Mouse (Mus musculus) midbrain, embryonic 13.5 days (tissue): ENCODE measurements around the gene Arid5a. TPM values are rescaled to one million over a fixed set of nuclear protein-coding genes. Genes with fewer than 3 reads are reported as not detected.

ENCODE experiments used
- ATAC-seq: fragments of 200-750 bp; cut with Nextera tagmentation; 2 replicates; pipeline ENCODE4 v1.8.0; 2017; ENCODE audit warnings: mild to moderate bottlenecking, moderate TSS enrichment, moderate library complexity
- H3K27ac ChIP-seq: fragments of 300-500 bp; sonication (generic); 2 replicates; pipeline ENCODE4 v1.5.1; 2015; ENCODE audit warnings: inconsistent platforms, mild to moderate bottlenecking, moderate library complexity
- H3K27me3 ChIP-seq: fragments of 300-500 bp; sonication (generic); 2 replicates; pipeline ENCODE4 v1.6.1; 2015; ENCODE audit warnings: mild to moderate bottlenecking, inconsistent platforms
- H3K36me3 ChIP-seq: fragments of 300-500 bp; sonication (generic); 2 replicates; pipeline ENCODE4 v1.6.1; 2015; ENCODE audit warnings: mild to moderate bottlenecking, inconsistent platforms
- H3K4me1 ChIP-seq: fragments of 300-500 bp; sonication (generic); replicated peaks from 2 replicates; pipeline ENCODE4 v1.6.1; 2015; ENCODE audit warnings: inconsistent platforms
- H3K4me2 ChIP-seq: fragments of 300-500 bp; sonication (generic); replicated peaks from 2 replicates; pipeline ENCODE4 v1.6.1; 2015; ENCODE audit warnings: moderate library complexity, mild to moderate bottlenecking, inconsistent platforms
- H3K4me3 ChIP-seq: fragments of 300-500 bp; sonication (generic); replicated peaks from 2 replicates; pipeline ENCODE4 v1.5.1; 2015; ENCODE audit warnings: mild to moderate bottlenecking, inconsistent platforms
- H3K9ac ChIP-seq: fragments of 300-500 bp; sonication (generic); replicated peaks from 2 replicates; pipeline ENCODE4 v1.6.1; 2015; ENCODE audit warnings: mild to moderate bottlenecking, inconsistent platforms
- H3K9me3 ChIP-seq: fragments of 300-500 bp; sonication (generic); 2 replicates; pipeline ENCODE4 v1.6.1; 2016; ENCODE audit warnings: mild to moderate bottlenecking, inconsistent platforms
- WGBS: fragments of 180-500 bp; shearing (Covaris S2); methylation state at CpG from one replicate; pipeline ENCODE4 v1.1.7; 2015; 5-methylcytosine and 5-hydroxymethylcytosine counted together
- polyA plus RNA-seq: library from polyadenylated mRNA; unstranded; fragments of >200 nt; fragmentation: Nextera tagmentation; extraction: Ambion mirVana; gene quantifications from 2 replicates; pipeline ENCODE4 v1.2.1, GENCODE M21; 2015

Arid5a gene
- polyA plus RNA-seq, 1 experiment from 2014 or later = 2.4 TPM

DNA sequence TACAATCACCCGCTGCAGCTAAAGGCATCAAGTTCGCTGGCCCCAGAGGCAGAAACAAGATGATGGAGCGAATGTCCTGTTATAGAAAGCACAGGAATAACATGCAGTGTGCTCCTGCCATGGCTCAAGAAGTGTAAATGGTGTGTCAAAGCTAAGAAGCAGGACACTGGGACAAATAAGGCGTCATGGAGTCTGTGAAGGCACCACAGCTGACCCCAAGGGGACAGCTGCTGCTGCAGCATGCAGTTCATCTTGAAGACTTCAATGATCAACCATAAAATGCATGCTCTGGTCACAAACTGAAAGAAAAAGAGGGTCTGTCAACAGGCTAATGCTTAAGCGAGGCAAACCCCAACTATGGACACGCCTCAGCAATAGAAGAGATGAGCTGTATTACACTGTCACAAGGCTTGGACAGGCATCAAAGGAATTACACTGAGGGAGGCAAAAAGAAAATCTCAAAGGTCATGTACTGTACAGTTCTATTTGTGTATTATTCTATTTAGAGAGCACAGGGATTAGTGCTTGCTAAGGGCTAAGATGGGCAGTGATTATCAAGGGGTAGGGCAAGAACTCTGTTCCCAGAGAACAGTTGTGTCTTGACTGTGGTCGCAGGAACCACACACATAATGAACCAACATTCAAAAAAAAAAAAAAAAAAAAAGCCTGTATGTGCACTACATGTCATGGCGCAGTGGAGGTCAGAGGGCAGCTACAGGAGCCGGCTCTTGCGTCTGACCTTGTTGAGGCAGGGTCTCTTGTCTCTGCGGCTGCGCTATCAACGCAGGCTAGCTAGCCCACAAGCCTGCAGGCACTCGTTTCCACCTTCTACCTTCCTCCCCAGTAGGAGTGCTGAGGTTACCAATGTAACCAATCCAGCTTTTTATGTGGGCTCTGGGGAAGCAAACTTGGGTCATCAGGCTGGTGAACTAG is 25.7 kb downstream of the Arid5a start:
- Histone ChIP-seq H3K9ac (no peak overlapping the region), H3K27ac (no peak overlapping the region), H3K4me2 (no peak overlapping the region), H3K27me3 (no peaks in the 10 kb centered on the region), H3K9me3 (no peaks in the 10 kb centered on the region), H3K4me1 (no peaks in the 10 kb centered on the region), H3K4me3 (no peak overlapping the region), H3K36me3 (peaks cover 57% of the 10 kb centered on the region)
- 89% methylated on average over 14 of the region's 14 CpGs for WGBS
- no peak for ATAC-seq

DNA sequence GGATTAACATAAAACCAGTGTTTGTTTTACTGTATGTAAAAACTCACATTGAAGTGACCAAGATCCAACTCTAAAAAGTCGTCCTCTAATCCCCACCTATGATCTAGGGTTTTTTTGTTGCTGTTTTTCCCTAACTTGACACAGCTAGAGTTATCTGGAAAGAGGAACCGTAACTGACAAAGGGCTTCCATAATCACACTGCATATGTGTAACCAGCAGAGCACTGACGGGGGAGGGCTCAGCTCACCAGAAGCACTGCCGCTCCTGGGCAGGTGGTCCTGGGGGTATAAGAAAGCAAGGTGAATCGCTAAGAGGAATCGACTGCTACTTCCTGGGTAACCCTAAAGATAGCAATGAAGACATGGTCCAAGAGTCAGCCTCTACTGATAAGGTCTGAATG is 35.0 kb downstream of the Arid5a start:
- H3K9ac ChIP-seq = no peak overlapping the region
- no peaks in the 10 kb centered on the region for H3K4me1 ChIP-seq
- no peak overlapping the region for H3K4me2 ChIP-seq
- H3K4me3 ChIP-seq = no peak overlapping the region
- WGBS = 95% methylated on average over 6 of the region's 6 CpGs
- peaks cover 98% of the 10 kb centered on the region for H3K36me3 ChIP-seq
- H3K27ac ChIP-seq = no peak overlapping the region
- no peaks in the 10 kb centered on the region for H3K9me3 ChIP-seq
- no peaks in the 10 kb centered on the region for H3K27me3 ChIP-seq
- ATAC-seq = no peak

- 90% methylated on average over 4 of the region's 4 CpGs for WGBS
- H3K9me3 ChIP-seq = no peaks in the 10 kb centered on the region
- H3K9ac ChIP-seq = no peak overlapping the region
- no peak overlapping the region for H3K27ac ChIP-seq
- H3K4me1 ChIP-seq = no peaks in the 10 kb centered on the region
- no peaks in the 10 kb centered on the region for H3K27me3 ChIP-seq
- H3K4me2 ChIP-seq = no peak overlapping the region
- no peak for ATAC-seq
- H3K36me3 ChIP-seq = peaks cover 94% of the 10 kb centered on the region
- H3K4me3 ChIP-seq = no peak overlapping the region
Measured at GRCm38 (mm10) chr1:36352351-36352750, 44.8 kb downstream of the Arid5a start.

DNA sequence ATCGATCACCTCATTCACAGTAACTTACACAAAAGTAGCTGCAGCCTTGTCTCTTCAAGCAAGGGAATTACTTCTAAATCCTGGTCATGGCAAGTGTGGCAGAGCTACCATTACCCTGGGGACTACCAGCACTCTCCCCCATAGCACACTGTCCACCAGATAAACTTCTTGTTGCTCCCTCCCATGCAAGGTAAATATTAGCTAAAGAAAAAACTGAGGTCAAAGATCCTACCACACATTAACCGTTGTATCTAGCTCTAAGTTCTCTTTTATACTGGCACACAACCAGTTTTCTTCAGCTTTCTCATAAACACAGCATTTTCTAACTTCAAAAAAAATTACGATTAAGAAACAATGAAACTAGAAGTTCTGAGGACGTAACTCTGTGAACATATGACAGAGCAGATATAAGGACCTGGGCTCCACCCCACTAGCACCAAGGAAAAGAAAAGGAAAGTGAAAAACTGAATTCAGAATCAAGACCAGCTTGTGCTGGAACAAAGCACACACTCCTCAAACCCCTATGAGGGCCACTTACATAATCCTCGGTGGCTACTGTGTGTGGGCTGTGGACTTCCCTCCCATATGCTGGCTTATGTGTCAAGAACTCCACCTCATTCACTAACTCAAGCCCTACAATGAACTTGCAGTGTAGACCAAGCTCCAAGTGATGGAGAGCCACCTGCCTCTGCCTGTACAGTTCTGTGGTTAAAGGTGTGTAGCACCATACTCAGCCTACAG is 49.6 kb downstream of the Arid5a start:
- no peaks in the 10 kb centered on the region for H3K4me1 ChIP-seq
- no peak overlapping the region for H3K9ac ChIP-seq
- no peaks in the 10 kb centered on the region for H3K27me3 ChIP-seq
- peaks cover 67% of the 10 kb centered on the region for H3K36me3 ChIP-seq
- no peak overlapping the region for H3K27ac ChIP-seq
- no peaks in the 10 kb centered on the region for H3K9me3 ChIP-seq
- no peak overlapping the region for H3K4me3 ChIP-seq
- H3K4me2 ChIP-seq = no peak overlapping the region
- ATAC-seq = no peak
- WGBS = 94% methylated on average over 5 of the region's 5 CpGs

GRCm38 (mm10) chr1:36367698-36368097 is 60.2 kb downstream of the Arid5a start:
- 58% methylated on average over 12 of the region's 12 CpGs for WGBS
- H3K9me3 ChIP-seq = no peaks in the 10 kb centered on the region
- H3K36me3 ChIP-seq = peaks cover 24% of the 10 kb centered on the region
- H3K4me2 ChIP-seq = peak overlapping the region; percentile 73
- ATAC-seq = no peak
- no peaks in the 10 kb centered on the region for H3K27me3 ChIP-seq
- H3K9ac ChIP-seq = peak overlapping the region; percentile 90; the same call in 1 of the 2 replicates
- H3K27ac ChIP-seq = no peak overlapping the region
- peak overlapping the region; percentile 79 for H3K4me3 ChIP-seq
- peaks cover 17% of the 10 kb centered on the region for H3K4me1 ChIP-seq

- peaks cover 20% of the 10 kb centered on the region for H3K36me3 ChIP-seq
- peak overlapping the region; percentile 68; the same call in 1 of the 2 replicates for H3K27ac ChIP-seq
- peak overlapping the region; percentile 73 for H3K4me2 ChIP-seq
- peaks cover 17% of the 10 kb centered on the region for H3K4me1 ChIP-seq
- no peaks in the 10 kb centered on the region for H3K27me3 ChIP-seq
- peak overlapping the region; percentile 90 for H3K9ac ChIP-seq
- H3K9me3 ChIP-seq = no peaks in the 10 kb centered on the region
- WGBS = 5% methylated on average over 55 of the region's 55 CpGs
- peak overlapping the region; percentile 79 for H3K4me3 ChIP-seq
- peak; percentile 91 for ATAC-seq
Measured at GRCm38 (mm10) chr1:36368112-36368968, 60.8 kb downstream of the Arid5a start.

DNA sequence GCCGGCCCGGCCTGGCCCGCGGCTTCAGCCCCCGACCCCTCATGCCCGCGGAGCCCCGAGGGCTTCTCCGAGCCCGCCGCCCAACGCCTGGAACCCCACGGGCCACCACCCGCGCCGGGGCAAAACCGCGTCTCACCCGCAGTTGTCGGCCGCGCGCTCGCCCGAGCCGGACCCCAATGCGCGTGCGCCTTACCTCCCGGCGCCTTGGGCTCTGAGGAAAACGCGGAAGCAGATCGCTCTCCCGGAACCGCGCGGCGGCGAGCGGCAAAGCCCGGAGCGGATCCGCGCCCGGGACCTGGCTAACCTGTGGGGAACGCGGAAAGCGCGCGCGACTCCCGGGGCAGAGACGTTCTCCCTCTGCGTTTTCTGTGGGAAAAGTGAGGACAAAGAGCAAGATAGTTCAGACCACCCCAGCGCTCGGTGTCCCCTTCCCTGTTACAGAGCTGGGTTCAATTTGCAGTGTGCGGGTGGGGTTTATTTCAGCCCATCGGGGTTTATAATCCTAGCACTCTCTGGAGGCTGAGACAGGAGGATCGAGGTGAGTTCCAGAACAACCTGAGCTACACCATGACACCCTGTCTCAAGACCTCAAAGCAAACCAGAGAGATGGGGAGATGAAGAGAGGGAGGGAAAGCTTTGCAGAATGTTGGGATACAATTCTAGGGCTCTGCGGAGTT is 61.6 kb downstream of the Arid5a start, which contains the start of gene Kansl3:
TSS of gene Kansl3 (minus strand) at position 213 of the 677 bp plus-strand sequence.
- Histone ChIP-seq H3K4me3 (peak within 1 kb of the TSS; percentile 79), H3K4me2 (peak within 1 kb of the TSS; percentile 73), H3K27me3 (no peaks in the 10 kb centered on the region), H3K4me1 (peaks cover 17% of the 10 kb centered on the region), H3K9ac (peak within 1 kb of the TSS; percentile 90), H3K9me3 (no peaks in the 10 kb centered on the region), H3K36me3 (peaks cover 13% of the 10 kb centered on the region), H3K27ac (peak within 1 kb of the TSS; percentile 68; the same call in 1 of the 2 replicates)
- peak; percentile 83 for ATAC-seq
- WGBS = 3% methylated on average over 61 of the region's 61 CpGs

DNA sequence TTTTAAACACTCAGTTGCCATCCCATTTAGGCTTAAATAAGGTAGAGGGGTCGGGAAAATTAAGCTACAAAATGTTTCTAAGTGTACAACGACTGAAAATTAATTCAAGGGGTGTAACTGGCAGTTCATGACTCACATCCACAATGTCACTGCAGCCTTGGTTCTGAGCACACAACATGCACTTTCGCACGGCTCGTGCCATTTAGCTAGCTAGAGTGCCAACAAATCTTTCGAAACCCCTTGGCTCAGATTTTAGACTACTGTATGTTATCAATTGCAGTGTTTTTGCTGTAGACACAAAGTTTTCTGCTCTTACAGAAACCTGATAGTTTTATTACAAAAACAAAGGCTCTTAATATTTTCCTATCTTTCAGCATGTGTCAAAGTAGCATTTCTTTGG is 63.4 kb downstream of the Arid5a start:
- H3K36me3 ChIP-seq = peaks cover 2% of the 10 kb centered on the region; the same call in 1 of the 2 replicates

DNA sequence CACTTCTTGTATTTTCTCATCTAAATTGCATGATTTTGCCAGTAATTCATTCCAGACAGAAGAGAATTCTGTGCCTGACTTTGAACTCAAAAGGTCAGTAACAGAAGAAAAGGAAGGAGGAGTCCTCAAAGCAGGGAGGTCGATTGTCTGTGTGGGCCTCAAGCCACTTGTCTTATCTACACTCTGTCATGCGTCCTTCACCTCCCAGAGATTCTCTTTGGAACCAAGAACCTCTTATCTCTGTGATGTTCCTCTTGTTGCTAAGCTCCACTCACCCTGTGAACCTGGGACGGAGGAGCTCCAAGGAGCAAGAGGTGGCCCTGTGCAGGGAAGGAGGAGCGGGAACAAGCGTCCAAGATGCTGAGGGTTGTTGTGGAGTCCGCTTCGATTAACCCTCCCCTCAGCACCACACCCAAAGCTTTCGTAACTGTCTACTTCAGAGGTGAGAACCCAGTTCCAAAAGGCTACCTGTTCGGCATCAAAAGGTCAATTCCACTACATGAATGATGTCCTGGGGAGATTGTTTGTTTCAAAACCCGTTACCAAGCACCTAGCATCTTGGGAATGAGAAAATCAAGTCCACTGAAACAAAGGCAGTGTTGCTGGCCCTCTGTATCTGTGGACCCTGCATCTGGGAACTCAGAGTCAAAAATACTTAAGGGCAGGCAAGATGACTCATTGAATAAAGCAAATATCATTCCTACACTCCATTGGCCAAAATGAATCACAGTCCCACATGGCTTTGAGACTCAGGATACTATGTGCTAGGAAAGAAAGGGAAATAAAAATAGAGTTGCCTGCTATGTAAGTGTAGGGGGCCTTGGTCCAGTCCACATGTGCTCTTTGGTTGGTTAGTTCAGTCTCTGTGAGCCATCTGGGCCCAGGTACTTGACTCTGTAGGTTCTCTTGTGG is 64.7 kb downstream of the Arid5a start, which contains the start of gene Fer1l5:
TSS of gene Fer1l5 (plus strand) at position 358 of the 912 bp plus-strand sequence.
- Histone ChIP-seq H3K9ac (no peak within 1 kb of the TSS), H3K4me3 (no peak within 1 kb of the TSS), H3K27ac (no peak within 1 kb of the TSS), H3K27me3 (no peaks in the 10 kb centered on the region), H3K36me3 (no peaks in the 10 kb centered on the region), H3K4me2 (no peak within 1 kb of the TSS), H3K4me1 (peaks cover 11% of the 10 kb centered on the region), H3K9me3 (no peaks in the 10 kb centered on the region)
- WGBS = 79% methylated on average over 10 of the region's 10 CpGs
- no peak for ATAC-seq

More for the DNA sequence above, 63.4 kb downstream of the Arid5a start:
- no peaks in the 10 kb centered on the region for H3K9me3 ChIP-seq
- H3K4me1 ChIP-seq = peaks cover 17% of the 10 kb centered on the region
- no peak for ATAC-seq
- no peak overlapping the region for H3K4me2 ChIP-seq
- H3K27me3 ChIP-seq = no peaks in the 10 kb centered on the region
- 84% methylated on average over 6 of the region's 6 CpGs for WGBS
- no peak overlapping the region for H3K4me3 ChIP-seq
- no peak overlapping the region for H3K9ac ChIP-seq
- H3K27ac ChIP-seq = no peak overlapping the region
